Mouse (Mus musculus): ENCODE results near the gene BC004004. TPM values are rescaled to one million over a fixed set of nuclear protein-coding genes. Genes with fewer than 3 reads are reported as not detected.

BC004004 gene
- polyA plus RNA-seq, 1 experiment from 2014 or later, result 105 TPM

- no peak for TF ChIP-seq CTCF (IDR thresholded peaks at IDR 0.05; ENCODE audit: low read depth)
- no peak for TF ChIP-seq EP300 (IDR thresholded peaks at IDR 0.05; ENCODE audit: low read depth)
- H3K4me1 ChIP-seq (ENCODE audit: insufficient read depth), result peaks cover 27% of the 10 kb centered on the region
- H3K27ac ChIP-seq (ENCODE audit: low read depth), result peak overlapping the region; percentile 64
- no peaks in the 10 kb centered on the region for H3K27me3 ChIP-seq (ENCODE audit: insufficient read depth, low read length)
- 28% methylated on average over 13 of the region's 13 CpGs for WGBS (ENCODE audit: insufficient replicate concordance)
- ATAC-seq (no peak), DNase-seq (no peak)
- H3K9ac ChIP-seq (replicated peaks), result peak overlapping the region; percentile 21
- peak overlapping the region; percentile 56 for H3K4me2 ChIP-seq (ENCODE audit: low read depth, low read length)
- H3K4me3 ChIP-seq (ENCODE audit: low read depth, low read length), result peak overlapping the region; percentile 13
- H3K9me3 ChIP-seq (ENCODE audit: low read length), result no peaks in the 10 kb centered on the region
- H3K36me3 ChIP-seq (replicated peaks; ENCODE audit: insufficient read depth, low read length), result peaks cover 26% of the 10 kb centered on the region
Observed at GRCm38 (mm10) chr17:29304376-29305057, 35.9 kb downstream of the BC004004 start.

GRCm38 (mm10) chr17:29305058-29305806, 36.6 kb downstream of the BC004004 start:
- Histone ChIP-seq H3K36me3 (replicated peaks; ENCODE audit: insufficient read depth, low read length) (peaks cover 19% of the 10 kb centered on the region), H3K9ac (replicated peaks) (peak overlapping the region; percentile 21), H3K4me1 (ENCODE audit: insufficient read depth) (peaks cover 27% of the 10 kb centered on the region), H3K27me3 (ENCODE audit: insufficient read depth, low read length) (no peaks in the 10 kb centered on the region), H3K27ac (ENCODE audit: low read depth) (peak overlapping the region; percentile 48), H3K4me3 (ENCODE audit: low read depth, low read length) (peak overlapping the region; percentile 13), H3K9me3 (ENCODE audit: low read length) (no peaks in the 10 kb centered on the region), H3K4me2 (ENCODE audit: low read depth, low read length) (peak overlapping the region; percentile 56)
- ATAC-seq, result no peak
- no peak for DNase-seq
- 23% methylated on average over 15 of the region's 15 CpGs for WGBS (ENCODE audit: insufficient replicate concordance)
- TF ChIP-seq EP300 (IDR thresholded peaks at IDR 0.05; ENCODE audit: low read depth) (no peak), CTCF (IDR thresholded peaks at IDR 0.05; ENCODE audit: low read depth) (no peak)

GRCm38 (mm10) chr17:29305871-29306270, 37.3 kb downstream of the BC004004 start:
- Histone ChIP-seq H3K4me3 (ENCODE audit: low read depth, low read length) (no peak overlapping the region), H3K27me3 (ENCODE audit: insufficient read depth, low read length) (no peaks in the 10 kb centered on the region), H3K4me1 (ENCODE audit: insufficient read depth) (peaks cover 27% of the 10 kb centered on the region), H3K9ac (replicated peaks) (no peak overlapping the region), H3K4me2 (ENCODE audit: low read depth, low read length) (peak overlapping the region; percentile 56), H3K27ac (ENCODE audit: low read depth) (peak overlapping the region; percentile 48; the same call in 1 of the 2 replicates), H3K9me3 (ENCODE audit: low read length) (no peaks in the 10 kb centered on the region), H3K36me3 (replicated peaks; ENCODE audit: insufficient read depth, low read length) (peaks cover 14% of the 10 kb centered on the region; the same call in 1 of the 2 replicates)
- WGBS (ENCODE audit: insufficient replicate concordance), result 43% methylated on average over 7 of the region's 7 CpGs
- no peak for TF ChIP-seq EP300 (IDR thresholded peaks at IDR 0.05; ENCODE audit: low read depth)
- ATAC-seq, result no peak
- DNase-seq, result no peak

GRCm38 (mm10) chr17:29310056-29310623, 41.6 kb downstream of the BC004004 start:
- ATAC-seq, result no peak
- Histone ChIP-seq H3K9me3 (ENCODE audit: low read length) (peaks cover 3% of the 10 kb centered on the region; the same call in 1 of the 2 replicates), H3K9ac (replicated peaks) (no peak overlapping the region), H3K4me3 (ENCODE audit: low read depth, low read length) (no peak overlapping the region), H3K36me3 (replicated peaks; ENCODE audit: insufficient read depth, low read length) (no peaks in the 10 kb centered on the region), H3K27me3 (ENCODE audit: insufficient read depth, low read length) (no peaks in the 10 kb centered on the region), H3K4me2 (ENCODE audit: low read depth, low read length) (no peak overlapping the region), H3K4me1 (ENCODE audit: insufficient read depth) (peaks cover 3% of the 10 kb centered on the region), H3K27ac (ENCODE audit: low read depth) (no peak overlapping the region)
- no peak for DNase-seq
- WGBS (ENCODE audit: insufficient replicate concordance), result 83% methylated on average over 21 of the region's 21 CpGs
- TF ChIP-seq EP300 (IDR thresholded peaks at IDR 0.05; ENCODE audit: low read depth) (no peak), CTCF (IDR thresholded peaks at IDR 0.05; ENCODE audit: low read depth) (no peak)

GRCm38 (mm10) chr17:29311602-29312001, 43.0 kb downstream of the BC004004 start:
- TF ChIP-seq EP300 (IDR thresholded peaks at IDR 0.05; ENCODE audit: low read depth) (no peak), CTCF (IDR thresholded peaks at IDR 0.05; ENCODE audit: low read depth) (no peak)
- Histone ChIP-seq H3K36me3 (replicated peaks; ENCODE audit: insufficient read depth, low read length) (no peaks in the 10 kb centered on the region), H3K9ac (replicated peaks) (no peak overlapping the region), H3K27me3 (ENCODE audit: insufficient read depth, low read length) (no peaks in the 10 kb centered on the region), H3K9me3 (ENCODE audit: low read length) (peaks cover 3% of the 10 kb centered on the region; the same call in 1 of the 2 replicates), H3K4me2 (ENCODE audit: low read depth, low read length) (no peak overlapping the region), H3K27ac (ENCODE audit: low read depth) (no peak overlapping the region), H3K4me3 (ENCODE audit: low read depth, low read length) (no peak overlapping the region), H3K4me1 (ENCODE audit: insufficient read depth) (no peaks in the 10 kb centered on the region)
- ATAC-seq (no peak), DNase-seq (no peak)
- WGBS (ENCODE audit: insufficient replicate concordance), result 84% methylated on average over 8 of the region's 8 CpGs

- no peak overlapping the region for H3K27ac ChIP-seq (ENCODE audit: low read depth)
- TF ChIP-seq EP300 (IDR thresholded peaks at IDR 0.05; ENCODE audit: low read depth), result no peak
- no peak for TF ChIP-seq CTCF (IDR thresholded peaks at IDR 0.05; ENCODE audit: low read depth)
- no peak overlapping the region for H3K4me2 ChIP-seq (ENCODE audit: low read depth, low read length)
- ATAC-seq (no peak), DNase-seq (no peak)
- H3K4me1 ChIP-seq (ENCODE audit: insufficient read depth), result no peaks in the 10 kb centered on the region
- H3K27me3 ChIP-seq (ENCODE audit: insufficient read depth, low read length), result no peaks in the 10 kb centered on the region
- no peak overlapping the region for H3K9ac ChIP-seq (replicated peaks)
- H3K9me3 ChIP-seq (ENCODE audit: low read length), result peaks cover 3% of the 10 kb centered on the region; the same call in 1 of the 2 replicates
- WGBS (ENCODE audit: insufficient replicate concordance), result 86% methylated on average over 2 of the region's 2 CpGs
- no peaks in the 10 kb centered on the region for H3K36me3 ChIP-seq (replicated peaks; ENCODE audit: insufficient read depth, low read length)
- no peak overlapping the region for H3K4me3 ChIP-seq (ENCODE audit: low read depth, low read length)
Observed at GRCm38 (mm10) chr17:29312082-29312481, 43.5 kb downstream of the BC004004 start.

All from liver, postnatal 0 days (tissue).